Mouse (Mus musculus): ENCODE data around the gene C330021F23Rik.
"Not testable (repeated sequence)": the region's sequence is repeated elsewhere in the genome, so short reads cannot be mapped to it uniquely, and the experiment has no call there.

Gene C330021F23Rik

GRCm38 (mm10) chr8:3567641-3568371, at the start of gene C330021F23Rik:
Gene C330021F23Rik, plus strand, starts transcription at chr8:3567990.
- DNase-seq (ENCODE audit: low read depth in 2 of 2, low spot score in 2 of 2), result no peak

- no peak for DNase-seq (ENCODE audit: low read depth in 2 of 2, low spot score in 2 of 2)
Observed at GRCm38 (mm10) chr8:3522007-3522697, 45.6 kb upstream of the C330021F23Rik start.

GRCm38 (mm10) chr8:3530816-3531215, 37.0 kb upstream of the C330021F23Rik start:
- DNase-seq (ENCODE audit: low read depth in 2 of 2, low spot score in 2 of 2), result no peak

GRCm38 (mm10) chr8:3531936-3532335, 35.9 kb upstream of the C330021F23Rik start:
- DNase-seq (ENCODE audit: low read depth in 2 of 2, low spot score in 2 of 2), result no peak

- no peak for DNase-seq (ENCODE audit: low read depth in 2 of 2, low spot score in 2 of 2)
Observed at GRCm38 (mm10) chr8:3536053-3536841, 31.5 kb upstream of the C330021F23Rik start.

- no peak for DNase-seq (ENCODE audit: low read depth in 2 of 2, low spot score in 2 of 2)
Observed at GRCm38 (mm10) chr8:3536940-3537339, 30.9 kb upstream of the C330021F23Rik start.

GRCm38 (mm10) chr8:3537666-3538065, 30.1 kb upstream of the C330021F23Rik start:
- DNase-seq (ENCODE audit: low read depth in 2 of 2, low spot score in 2 of 2), result no peak

- DNase-seq (ENCODE audit: low read depth in 2 of 2, low spot score in 2 of 2), result no peak
Observed at GRCm38 (mm10) chr8:3539146-3539545, 28.6 kb upstream of the C330021F23Rik start.

- no peak for DNase-seq (ENCODE audit: low read depth in 2 of 2, low spot score in 2 of 2)
Observed at GRCm38 (mm10) chr8:3540076-3540475, 27.7 kb upstream of the C330021F23Rik start.

- no peak for DNase-seq (ENCODE audit: low read depth in 2 of 2, low spot score in 2 of 2)
Observed at GRCm38 (mm10) chr8:3546511-3546910, 21.3 kb upstream of the C330021F23Rik start.

- DNase-seq (ENCODE audit: low read depth in 2 of 2, low spot score in 2 of 2), result no peak
Observed at GRCm38 (mm10) chr8:3552240-3552639, 15.6 kb upstream of the C330021F23Rik start.

GRCm38 (mm10) chr8:3556114-3556513, 11.7 kb upstream of the C330021F23Rik start:
- no peak for DNase-seq (ENCODE audit: low read depth in 2 of 2, low spot score in 2 of 2)

- DNase-seq (ENCODE audit: low read depth in 2 of 2, low spot score in 2 of 2), result no peak
Observed at GRCm38 (mm10) chr8:3568378-3568777, 588 bp downstream of the C330021F23Rik start.

- no peak for DNase-seq (ENCODE audit: low read depth in 2 of 2, low spot score in 2 of 2)
Observed at GRCm38 (mm10) chr8:3569784-3570183, 2.0 kb downstream of the C330021F23Rik start.

- no peak for DNase-seq (ENCODE audit: low read depth in 2 of 2, low spot score in 2 of 2)
Observed at GRCm38 (mm10) chr8:3574546-3574945, 6.8 kb downstream of the C330021F23Rik start.

- DNase-seq (ENCODE audit: low read depth in 2 of 2, low spot score in 2 of 2), result no peak
Observed at GRCm38 (mm10) chr8:3576211-3576960, 8.6 kb downstream of the C330021F23Rik start.

GRCm38 (mm10) chr8:3579390-3580364, 11.9 kb downstream of the C330021F23Rik start:
- no peak for DNase-seq (ENCODE audit: low read depth in 2 of 2, low spot score in 2 of 2)

GRCm38 (mm10) chr8:3581961-3582360, 14.2 kb downstream of the C330021F23Rik start:
- not testable (repeated sequence) for DNase-seq (ENCODE audit: low read depth in 2 of 2, low spot score in 2 of 2)

- DNase-seq (ENCODE audit: low read depth in 2 of 2, low spot score in 2 of 2), result no peak
Observed at GRCm38 (mm10) chr8:3586452-3586851, 18.7 kb downstream of the C330021F23Rik start.

GRCm38 (mm10) chr8:3586993-3587390, 19.2 kb downstream of the C330021F23Rik start, which contains the start of gene Camsap3:
Gene Camsap3, plus strand, starts transcription at chr8:3587293.
- DNase-seq (ENCODE audit: low read depth in 2 of 2, low spot score in 2 of 2), result no peak

Measured in CD8-positive naive resting alpha-beta T cell, adult 2 months (primary cell).